Mouse (Mus musculus) cerebellum, postnatal 4 days (tissue): ENCODE measurements around the gene Apobec2.

Experiments
- DNase-seq, 2 experiments: peaks; one replicate each; pipeline ENCODE4 v3.0.0; 2022; ENCODE audit warnings: low spot score in 2 of 2, mixed read lengths in 1 of 2

Gene Apobec2

DNA sequence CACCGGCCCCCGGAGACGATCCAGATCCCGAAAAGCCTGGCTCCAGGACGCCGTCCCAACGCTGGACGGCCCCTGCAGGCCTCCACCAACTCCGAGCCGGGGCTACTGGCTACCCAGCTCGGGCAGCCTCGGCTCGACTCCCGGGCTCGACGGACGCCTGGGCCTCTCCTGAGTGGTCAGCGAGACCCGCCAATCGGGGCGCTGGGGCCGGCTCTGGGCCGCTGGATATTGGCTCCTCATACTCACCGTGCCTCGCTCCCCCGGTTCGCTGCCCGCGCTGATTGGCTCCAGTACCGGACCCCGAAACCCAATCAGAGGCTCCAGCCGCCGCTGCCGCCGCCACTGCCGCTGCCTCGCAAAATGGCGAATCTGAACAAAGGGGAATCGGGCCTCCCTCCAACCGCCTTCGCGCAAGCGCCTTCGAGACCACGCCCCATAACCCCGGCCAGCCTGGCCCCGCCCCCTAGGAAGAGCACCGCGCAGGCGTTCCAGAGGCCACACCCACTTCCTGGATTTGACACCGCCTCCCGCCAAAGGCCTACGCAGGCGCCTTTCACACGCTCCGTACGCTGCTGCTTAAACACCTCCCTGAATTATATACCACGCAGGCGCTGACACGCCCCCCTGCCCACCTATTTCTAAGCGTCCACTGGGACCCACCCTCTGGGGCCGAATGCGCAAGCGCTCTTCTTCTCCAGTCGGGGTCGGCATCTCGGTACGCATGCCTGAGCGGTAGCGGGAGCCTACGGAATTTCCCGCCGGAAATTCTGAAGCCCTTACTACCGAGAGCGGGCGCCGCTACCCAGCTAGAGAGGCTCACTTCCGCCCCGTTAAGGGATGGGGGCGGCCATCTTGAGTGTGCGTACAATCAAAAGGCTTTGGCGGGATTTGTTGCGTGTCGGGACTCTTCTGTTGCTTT, 23.1 kb downstream of the Apobec2 start, which contains the start of the genes Nfya and Oard1:
Gene Nfya (minus strand): TSS at position 527 of the 919 bp plus-strand sequence.
Gene Oard1 (plus strand): TSS at position 635 of the 919 bp plus-strand sequence.
- peak; percentile 99 to 100 for DNase-seq

GRCm38 (mm10) chr17:48408526-48409291, 24.0 kb downstream of the Apobec2 start:
- peak in 1 of 2 experiments; percentile 73 for DNase-seq

DNA sequence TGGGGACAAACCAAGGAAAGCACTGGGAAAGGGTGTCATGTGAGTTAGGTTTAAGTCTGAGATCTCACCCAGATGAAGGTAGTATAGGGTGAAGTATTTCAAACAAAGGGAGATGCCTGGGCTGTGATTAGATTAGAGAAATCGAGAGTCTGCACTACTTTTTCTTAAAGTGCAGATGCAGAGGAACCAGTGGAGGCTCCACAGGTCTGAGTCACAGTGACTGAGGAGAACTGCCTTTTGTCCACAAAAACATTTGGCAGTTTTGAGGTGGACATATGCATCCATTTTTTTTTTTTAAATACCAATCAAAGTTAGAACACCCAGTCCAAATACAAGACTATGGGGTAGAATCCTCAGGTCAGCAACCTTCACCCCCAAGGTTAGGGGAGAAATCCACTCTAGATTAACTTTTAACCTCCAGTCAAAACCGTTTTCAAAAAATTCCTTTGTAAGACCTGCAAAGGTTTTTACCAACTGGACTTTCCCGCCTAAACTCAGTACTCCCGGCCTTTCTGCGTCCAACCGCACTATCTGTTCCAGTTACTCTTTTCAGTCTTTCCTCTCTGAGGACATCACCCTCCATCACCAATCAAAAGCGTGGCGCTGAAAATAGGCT, 24.7 kb downstream of the Apobec2 start:
- no peak for DNase-seq

DNA sequence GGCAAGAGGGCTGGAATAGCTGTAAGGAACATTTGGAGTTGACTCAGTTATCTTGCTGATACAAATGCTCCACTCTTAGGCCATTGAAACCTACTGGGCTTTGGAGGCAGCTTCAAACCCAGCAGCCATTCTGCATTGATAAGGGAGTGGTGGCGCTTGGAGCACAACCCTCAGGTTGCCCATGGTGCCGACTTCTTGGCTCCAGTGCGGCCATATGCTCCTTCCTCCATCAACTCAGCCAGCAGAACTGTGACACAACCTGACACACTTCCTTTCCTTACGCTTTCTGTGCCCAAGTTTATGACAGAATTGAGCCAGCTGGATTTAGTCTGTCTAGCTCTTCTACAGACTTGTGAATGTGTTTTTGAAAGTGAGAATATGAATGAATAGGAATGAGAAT, 25.6 kb downstream of the Apobec2 start:
- DNase-seq, result no peak

DNA sequence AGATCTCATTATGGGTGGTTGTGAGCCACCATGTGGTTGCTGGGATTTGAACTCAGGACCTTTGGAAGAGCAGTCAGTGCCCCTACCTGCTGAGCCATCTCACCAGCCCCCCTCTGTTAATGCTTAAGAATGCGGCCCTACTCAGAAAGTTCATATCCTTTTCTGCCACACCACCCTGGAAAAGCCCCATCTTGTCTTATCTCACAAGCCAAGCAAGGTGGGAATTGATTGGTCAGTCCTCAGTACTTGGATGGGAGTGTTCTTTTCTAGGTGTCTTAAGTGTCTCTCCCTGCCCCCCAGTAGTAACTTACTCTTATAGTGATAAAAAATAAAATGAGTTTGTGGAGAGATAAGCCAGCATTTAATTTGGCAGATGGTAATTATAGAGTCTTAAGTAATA, 28.0 kb downstream of the Apobec2 start:
- DNase-seq, result no peak

- DNase-seq, result no peak
These were observed 28.9 kb downstream of the Apobec2 start for GRCm38 (mm10) chr17:48403848-48404247.

DNA sequence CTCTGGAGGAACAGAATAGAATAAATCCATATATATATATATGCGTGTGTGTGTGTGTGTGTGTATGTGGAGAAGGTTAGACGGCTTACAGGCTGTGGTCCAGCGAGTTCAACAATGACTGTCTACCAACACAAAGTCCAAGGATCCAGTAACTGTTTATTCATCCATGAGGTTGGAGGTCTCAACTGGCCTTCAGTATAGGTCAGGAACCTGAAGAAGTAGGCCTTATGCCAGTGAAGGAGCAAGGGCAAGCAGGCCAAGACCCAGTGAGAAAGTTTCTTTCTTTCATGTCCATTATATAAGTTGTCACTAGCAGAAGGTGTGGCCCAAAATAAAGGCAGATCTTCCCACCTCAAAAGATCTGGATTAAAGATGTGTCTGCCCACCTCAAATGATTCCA, 30.0 kb downstream of the Apobec2 start:
- DNase-seq, result no peak

DNA sequence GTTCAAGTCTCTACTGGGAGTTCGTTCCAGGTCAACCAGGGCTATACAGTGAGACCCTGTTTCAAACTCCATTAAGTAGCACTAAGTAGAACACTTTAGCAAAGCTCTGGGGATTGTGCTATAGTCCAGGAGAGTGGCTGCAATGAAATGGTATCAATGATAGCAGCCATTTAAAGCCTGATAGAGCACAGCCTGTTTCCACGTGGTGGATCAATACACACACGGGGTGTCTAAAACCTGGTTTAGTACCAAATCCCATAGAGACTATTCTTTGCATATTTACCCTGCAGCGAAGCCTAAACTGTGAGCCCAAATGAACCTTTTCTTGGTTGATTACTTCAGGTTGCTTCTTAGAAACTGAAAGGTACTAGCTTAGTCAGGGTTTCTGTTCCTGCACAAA, 31.0 kb downstream of the Apobec2 start:
- no peak for DNase-seq

DNA sequence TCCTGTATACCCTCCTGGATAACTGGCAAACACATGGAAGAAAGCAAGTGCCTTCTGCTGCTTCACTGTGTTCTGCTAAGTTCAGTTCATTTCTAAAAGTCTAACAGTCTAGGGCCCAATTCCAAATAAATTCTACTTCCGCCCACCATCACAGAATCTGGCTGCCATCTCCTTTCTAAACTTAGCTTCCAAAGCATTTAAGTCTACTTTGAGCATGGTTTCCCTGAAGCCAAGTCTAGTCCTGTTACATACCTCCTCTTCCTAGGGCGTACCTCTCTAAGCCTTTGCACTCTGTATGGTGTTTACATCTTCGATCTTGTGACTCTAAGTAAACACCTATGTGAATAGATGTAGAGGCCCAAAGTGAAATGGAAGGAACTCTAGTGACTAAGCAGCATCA, 40.1 kb downstream of the Apobec2 start:
- DNase-seq, result no peak

DNA sequence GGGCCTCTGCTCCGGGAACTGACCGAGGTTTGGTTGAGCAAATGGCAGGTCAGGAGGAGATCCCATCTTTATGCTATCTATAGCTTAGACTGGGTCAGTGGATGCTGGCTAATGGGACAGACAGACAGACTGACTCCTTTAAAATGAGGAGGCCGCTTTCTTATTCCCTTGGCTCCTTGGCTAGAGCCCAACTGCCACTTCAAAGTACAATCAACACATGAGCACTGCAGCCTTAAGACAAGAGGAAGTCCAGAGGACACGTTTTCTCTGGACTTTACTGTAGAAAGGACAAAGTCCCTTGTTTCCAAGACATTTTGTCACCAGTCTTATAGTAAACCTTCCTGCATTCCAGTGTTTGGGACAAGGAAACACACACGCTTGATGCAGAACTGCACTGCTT, 41.3 kb downstream of the Apobec2 start:
- DNase-seq, result no peak

DNA sequence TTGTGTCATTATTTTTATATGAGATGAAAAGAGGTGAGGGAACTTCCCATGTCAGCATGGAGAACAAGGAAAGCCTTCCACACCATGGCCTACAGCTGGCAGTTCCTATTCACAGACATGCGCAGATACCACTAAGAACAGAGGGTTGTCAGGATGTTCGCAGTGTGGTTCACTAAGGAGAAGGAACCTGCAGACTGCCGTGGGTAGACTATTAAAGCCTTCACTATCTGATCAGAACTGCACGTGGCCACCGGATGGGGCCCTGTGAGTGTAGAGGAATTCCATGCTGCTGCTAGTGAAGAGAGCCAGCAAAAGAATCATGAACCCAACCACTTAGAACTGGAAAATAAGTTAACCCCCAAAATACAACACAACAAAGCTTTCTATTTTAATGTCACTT, 43.3 kb downstream of the Apobec2 start:
- no peak for DNase-seq

DNA sequence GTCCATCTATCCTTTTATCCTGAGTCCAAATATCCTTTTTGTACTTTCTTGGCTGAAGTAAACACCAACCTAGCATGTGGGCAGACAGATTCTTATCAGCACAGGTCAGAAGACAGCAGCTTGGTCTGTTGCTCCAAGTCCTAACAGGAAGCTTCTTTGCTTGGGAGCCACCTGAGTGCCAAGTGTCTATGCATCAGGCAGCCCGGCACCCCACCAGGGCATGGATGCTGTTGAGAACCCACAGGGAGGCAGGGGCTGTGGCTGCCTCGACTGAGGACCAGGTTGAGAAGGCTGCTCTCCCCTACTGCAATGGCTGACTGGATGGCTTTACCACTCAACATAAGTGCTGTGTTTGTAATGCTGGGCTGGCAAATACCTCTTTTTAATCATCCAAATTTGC, 44.1 kb downstream of the Apobec2 start:
- DNase-seq, result no peak

- no peak for DNase-seq
These were observed 46.8 kb downstream of the Apobec2 start for GRCm38 (mm10) chr17:48385786-48386461.

GRCm38 (mm10) chr17:48379050-48379449, 53.7 kb downstream of the Apobec2 start:
- DNase-seq, result no peak

DNA sequence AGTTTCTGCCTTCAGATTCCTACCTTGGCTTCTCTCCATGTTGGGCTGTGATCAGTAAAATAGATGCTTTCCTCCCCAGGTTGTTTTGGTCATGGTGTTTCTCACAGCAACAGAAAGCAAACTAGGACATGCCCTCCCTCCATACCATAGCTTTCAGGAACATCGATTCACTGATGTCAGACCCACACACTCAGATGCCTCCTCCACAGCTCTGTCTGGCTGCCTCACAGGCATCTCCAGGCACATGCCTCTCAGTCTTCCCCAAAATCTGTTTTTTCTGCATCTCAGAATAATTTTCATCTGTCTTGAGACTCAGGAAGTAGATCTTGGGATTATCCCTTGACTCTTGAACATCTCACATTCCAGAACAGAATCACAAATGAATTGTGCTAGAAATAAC, 56.6 kb downstream of the Apobec2 start:
- DNase-seq, result no peak

DNA sequence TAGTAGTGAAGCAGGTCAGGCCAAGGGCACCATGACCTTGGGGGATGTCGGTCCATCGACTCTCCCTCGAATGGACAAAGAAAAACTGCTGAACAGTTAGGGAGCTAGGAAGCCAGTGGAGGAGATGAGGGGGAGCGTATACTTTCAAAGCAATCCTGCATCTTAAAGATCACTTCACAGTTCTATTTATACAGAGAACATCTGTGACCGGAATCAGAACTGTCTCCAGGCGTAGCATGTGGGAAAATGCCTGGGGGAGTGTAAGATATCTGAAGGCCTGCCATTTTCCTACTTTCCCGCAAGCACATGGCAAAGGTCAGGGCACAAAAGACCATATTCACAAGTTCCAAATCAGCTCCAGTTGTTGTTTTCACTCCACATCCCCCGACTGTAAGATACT, 59.7 kb downstream of the Apobec2 start:
- no peak for DNase-seq

GRCm38 (mm10) chr17:48371621-48372020, 61.1 kb downstream of the Apobec2 start:
- no peak for DNase-seq
